Mouse (Mus musculus): ENCODE results near the gene Il17c. TPM values are rescaled to one million over a fixed set of nuclear protein-coding genes. Genes with fewer than 3 reads are reported as not detected.

Gene Il17c
- polyA plus RNA-seq, 1 experiment from 2014 or later, result not detected

DNA sequence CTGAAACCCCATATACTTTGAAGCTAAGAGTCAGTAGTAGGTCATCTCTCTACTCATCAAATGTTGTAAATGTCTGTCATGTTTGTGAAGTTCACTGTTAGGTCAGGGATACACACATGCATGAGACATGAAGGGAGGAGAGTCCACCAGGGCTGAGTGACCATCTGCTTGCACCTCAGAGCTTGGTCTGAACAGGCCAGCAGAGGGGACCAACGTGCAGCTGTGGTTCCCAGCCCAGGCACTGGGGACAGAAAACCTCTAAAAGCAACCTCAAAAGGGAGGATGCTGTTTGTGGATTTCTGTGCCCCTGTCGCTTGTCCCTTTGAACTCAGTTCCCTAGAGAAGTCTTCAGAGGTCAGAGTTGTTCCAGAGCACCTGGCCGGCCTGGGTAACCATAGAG, 23.4 kb downstream of the Il17c start:
- Histone ChIP-seq H3K9ac (ENCODE audit: low read length) (peak overlapping the region; percentile 88), H3K36me3 (ENCODE audit: control insufficient read depth, insufficient read depth, low read length) (no peaks in the 10 kb centered on the region), H3K4me2 (ENCODE audit: low read length) (peak overlapping the region; percentile 92), H3K27me3 (ENCODE audit: control insufficient read depth, insufficient read depth, low read length) (no peaks in the 10 kb centered on the region), H3K4me1 (ENCODE audit: control insufficient read depth in 2 of 2, insufficient read depth in 2 of 2, low read length in 2 of 2) (peaks cover 15 to 25% of the 10 kb centered on the region in 2 experiments), H3K4me3 (ENCODE audit: control insufficient read depth in 1 of 2, insufficient read depth in 1 of 2, low read depth in 1 of 2, low read length in 2 of 2) (peak overlapping the region in 1 of 2 experiments; percentile 57; a peak in 1 of 4 replicates), H3K27ac (replicated peaks in 1 of 2; ENCODE audit: control insufficient read depth in 1 of 2, insufficient read depth in 1 of 2, low read depth in 2 of 2, low read length in 2 of 2) (peak overlapping the region; percentile 82 to 99), H3K9me3 (ENCODE audit: control insufficient read depth, low read length) (no peaks in the 10 kb centered on the region)
- ATAC-seq (ENCODE audit: insufficient number of reproducible peaks, insufficient read depth, low FRiP score, low read depth), result no peak
- 48% methylated on average over 3 of the region's 3 CpGs for WGBS

DNA sequence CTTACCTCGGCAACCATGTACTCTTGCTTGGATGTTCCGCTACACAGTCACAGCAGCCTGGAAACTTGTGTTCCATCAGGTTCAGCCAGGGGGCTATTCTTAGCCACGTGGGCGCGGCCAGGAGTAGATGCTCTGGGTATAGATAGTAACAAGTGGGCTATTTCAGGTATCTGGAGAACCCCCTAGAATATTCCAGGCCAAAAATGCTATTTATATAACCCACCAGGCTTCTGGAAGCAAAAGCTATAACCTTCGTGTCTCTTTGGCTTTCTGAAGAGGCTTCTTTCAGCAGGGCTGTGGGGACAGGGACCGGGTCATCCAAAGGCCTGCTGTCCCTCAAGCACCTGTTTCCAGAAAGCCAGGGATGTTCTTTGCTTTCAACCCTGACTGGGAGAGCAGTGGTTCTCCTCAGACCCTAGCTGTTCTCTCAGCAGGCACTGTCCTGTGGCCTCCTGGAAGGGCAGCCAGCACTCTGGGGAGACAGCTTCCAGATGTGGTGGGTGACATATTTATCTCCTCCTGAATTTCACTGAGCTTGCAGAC, 29.4 kb downstream of the Il17c start:
- peaks cover 23 to 31% of the 10 kb centered on the region in 2 experiments for H3K4me1 ChIP-seq (ENCODE audit: control insufficient read depth in 2 of 2, insufficient read depth in 2 of 2, low read length in 2 of 2)
- no peak overlapping the region for H3K4me3 ChIP-seq (ENCODE audit: control insufficient read depth in 1 of 2, insufficient read depth in 1 of 2, low read depth in 1 of 2, low read length in 2 of 2)
- peak overlapping the region; percentile 31 for H3K9ac ChIP-seq (ENCODE audit: low read length)
- H3K36me3 ChIP-seq (ENCODE audit: control insufficient read depth, insufficient read depth, low read length), result no peaks in the 10 kb centered on the region
- H3K4me2 ChIP-seq (ENCODE audit: low read length), result peak overlapping the region; percentile 46
- no peaks in the 10 kb centered on the region for H3K9me3 ChIP-seq (ENCODE audit: control insufficient read depth, low read length)
- no peaks in the 10 kb centered on the region for H3K27me3 ChIP-seq (ENCODE audit: control insufficient read depth, insufficient read depth, low read length)
- H3K27ac ChIP-seq (replicated peaks in 1 of 2; ENCODE audit: control insufficient read depth in 1 of 2, insufficient read depth in 1 of 2, low read depth in 2 of 2, low read length in 2 of 2), result peak overlapping the region; percentile 89 to 97
- 20% methylated on average over 7 of the region's 7 CpGs for WGBS
- ATAC-seq (ENCODE audit: insufficient number of reproducible peaks, insufficient read depth, low FRiP score, low read depth), result peak; percentile 45

DNA sequence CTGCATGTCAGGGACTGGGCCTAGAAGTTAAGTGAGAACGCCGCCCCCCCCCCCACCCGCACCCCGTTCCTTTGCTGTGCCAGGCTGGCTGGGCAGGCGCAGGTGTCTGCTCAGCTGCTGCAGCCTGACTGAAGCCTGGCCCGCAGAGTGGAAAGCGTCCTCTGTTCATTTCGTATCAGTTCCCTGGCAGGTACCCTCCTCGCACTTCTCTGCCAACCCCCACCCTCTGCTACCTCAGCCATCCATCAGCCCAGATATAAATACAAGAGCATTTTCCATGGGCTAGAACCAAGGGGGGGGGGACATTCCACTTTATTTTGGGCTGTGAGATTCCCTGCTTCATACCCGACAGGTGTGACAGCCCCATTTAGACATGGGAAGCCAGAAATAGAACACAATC, 30.3 kb downstream of the Il17c start:
- 49% methylated on average over 10 of the region's 10 CpGs for WGBS
- Histone ChIP-seq H3K9ac (ENCODE audit: low read length) (no peak overlapping the region), H3K27me3 (ENCODE audit: control insufficient read depth, insufficient read depth, low read length) (no peaks in the 10 kb centered on the region), H3K27ac (replicated peaks in 1 of 2; ENCODE audit: control insufficient read depth in 1 of 2, insufficient read depth in 1 of 2, low read depth in 2 of 2, low read length in 2 of 2) (peak overlapping the region in 1 of 2 experiments; percentile 89; a peak in 3 of 4 replicates), H3K4me2 (ENCODE audit: low read length) (peak overlapping the region; percentile 7; the same call in 1 of the 2 replicates), H3K4me1 (ENCODE audit: control insufficient read depth in 2 of 2, insufficient read depth in 2 of 2, low read length in 2 of 2) (peaks cover 23 to 31% of the 10 kb centered on the region in 2 experiments), H3K9me3 (ENCODE audit: control insufficient read depth, low read length) (no peaks in the 10 kb centered on the region), H3K36me3 (ENCODE audit: control insufficient read depth, insufficient read depth, low read length) (no peaks in the 10 kb centered on the region), H3K4me3 (ENCODE audit: control insufficient read depth in 1 of 2, insufficient read depth in 1 of 2, low read depth in 1 of 2, low read length in 2 of 2) (no peak overlapping the region)
- ATAC-seq (ENCODE audit: insufficient number of reproducible peaks, insufficient read depth, low FRiP score, low read depth), result peak; percentile 37

DNA sequence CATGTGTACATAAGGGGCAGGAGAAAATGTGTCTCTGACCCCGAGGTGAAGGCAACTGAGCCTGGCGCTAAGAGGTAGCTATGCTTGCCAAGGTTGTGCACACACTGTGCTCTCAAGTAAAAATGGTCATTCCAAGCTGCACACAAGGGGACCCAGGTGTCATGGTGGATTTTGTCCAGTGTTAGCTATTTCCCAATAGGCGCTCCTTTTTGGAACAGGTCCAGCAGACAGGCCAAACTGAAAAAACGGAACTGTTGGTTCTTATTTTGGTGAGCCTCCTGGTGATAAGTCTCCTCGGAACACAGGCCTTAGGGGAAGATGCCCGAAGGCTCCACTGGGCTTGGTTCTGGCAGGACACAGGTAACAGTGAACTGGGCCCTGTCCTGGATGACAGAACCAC, 32.6 kb downstream of the Il17c start:
- Histone ChIP-seq H3K9ac (ENCODE audit: low read length) (no peak overlapping the region), H3K4me1 (ENCODE audit: control insufficient read depth in 2 of 2, insufficient read depth in 2 of 2, low read length in 2 of 2) (peaks cover 23 to 35% of the 10 kb centered on the region in 2 experiments), H3K4me3 (ENCODE audit: control insufficient read depth in 1 of 2, insufficient read depth in 1 of 2, low read depth in 1 of 2, low read length in 2 of 2) (no peak overlapping the region), H3K9me3 (ENCODE audit: control insufficient read depth, low read length) (no peaks in the 10 kb centered on the region), H3K27me3 (ENCODE audit: control insufficient read depth, insufficient read depth, low read length) (peaks cover 6% of the 10 kb centered on the region; the same call in 1 of the 2 replicates), H3K36me3 (ENCODE audit: control insufficient read depth, insufficient read depth, low read length) (no peaks in the 10 kb centered on the region), H3K4me2 (ENCODE audit: low read length) (no peak overlapping the region), H3K27ac (replicated peaks in 1 of 2; ENCODE audit: control insufficient read depth in 1 of 2, insufficient read depth in 1 of 2, low read depth in 2 of 2, low read length in 2 of 2) (no peak overlapping the region)
- ATAC-seq (ENCODE audit: insufficient number of reproducible peaks, insufficient read depth, low FRiP score, low read depth), result no peak
- WGBS, result 87% methylated on average over 6 of the region's 6 CpGs

- no peak for ATAC-seq (ENCODE audit: insufficient number of reproducible peaks, insufficient read depth, low FRiP score, low read depth)
- Histone ChIP-seq H3K4me2 (ENCODE audit: low read length) (no peak overlapping the region), H3K4me1 (ENCODE audit: control insufficient read depth in 2 of 2, insufficient read depth in 2 of 2, low read length in 2 of 2) (peaks cover 28 to 35% of the 10 kb centered on the region in 2 experiments), H3K9ac (ENCODE audit: low read length) (0 out of 2 replicates have a peak overlapping the region, but pooled peaks have one; percentile 11), H3K27me3 (ENCODE audit: control insufficient read depth, insufficient read depth, low read length) (peaks cover 19% of the 10 kb centered on the region), H3K27ac (replicated peaks in 1 of 2; ENCODE audit: control insufficient read depth in 1 of 2, insufficient read depth in 1 of 2, low read depth in 2 of 2, low read length in 2 of 2) (no peak overlapping the region), H3K36me3 (ENCODE audit: control insufficient read depth, insufficient read depth, low read length) (no peaks in the 10 kb centered on the region), H3K4me3 (ENCODE audit: control insufficient read depth in 1 of 2, insufficient read depth in 1 of 2, low read depth in 1 of 2, low read length in 2 of 2) (no peak overlapping the region), H3K9me3 (ENCODE audit: control insufficient read depth, low read length) (no peaks in the 10 kb centered on the region)
- WGBS, result 66% methylated on average over 11 of the region's 11 CpGs
Observed at GRCm38 (mm10) chr8:122457171-122457570, 35.4 kb downstream of the Il17c start.

DNA sequence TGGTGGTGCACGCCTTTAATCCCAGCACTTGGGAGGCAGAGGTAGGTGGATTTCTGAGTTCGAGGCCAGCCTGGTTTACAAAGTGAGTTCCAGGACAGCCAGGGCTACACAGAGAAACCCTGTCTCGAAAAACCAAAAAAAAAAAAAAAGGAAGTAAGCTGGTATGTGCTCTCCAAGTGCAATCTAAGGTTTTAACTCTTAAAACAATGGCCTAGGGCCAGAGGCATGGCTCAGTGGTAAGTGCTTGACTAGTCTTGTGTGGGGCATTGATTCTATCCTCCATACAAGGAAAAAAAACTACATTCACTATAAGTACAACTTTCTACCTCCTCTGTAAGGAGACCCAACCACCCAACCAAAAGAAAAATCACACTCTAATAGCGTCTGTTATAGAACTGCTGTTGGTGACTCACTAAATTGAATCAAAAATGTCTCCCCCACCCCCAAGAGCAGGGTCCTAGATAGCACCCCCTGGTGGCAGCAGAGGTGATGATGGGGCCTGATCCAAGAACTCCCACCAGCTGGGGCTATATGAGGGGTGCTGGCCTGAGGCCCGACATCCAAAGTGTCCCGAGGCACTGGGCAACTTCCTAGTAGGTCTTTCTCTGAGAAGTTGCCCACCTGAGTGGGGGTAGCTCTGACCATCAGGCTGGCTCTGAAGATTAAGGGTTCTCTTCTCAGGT, 37.5 kb downstream of the Il17c start:
- Histone ChIP-seq H3K9me3 (ENCODE audit: control insufficient read depth, low read length) (no peaks in the 10 kb centered on the region), H3K27ac (replicated peaks in 1 of 2; ENCODE audit: control insufficient read depth in 1 of 2, insufficient read depth in 1 of 2, low read depth in 2 of 2, low read length in 2 of 2) (no peak overlapping the region), H3K4me2 (ENCODE audit: low read length) (peak overlapping the region; percentile 81), H3K9ac (ENCODE audit: low read length) (0 out of 2 replicates have a peak overlapping the region, but pooled peaks have one; percentile 64), H3K36me3 (ENCODE audit: control insufficient read depth, insufficient read depth, low read length) (no peaks in the 10 kb centered on the region), H3K4me3 (ENCODE audit: control insufficient read depth in 1 of 2, insufficient read depth in 1 of 2, low read depth in 1 of 2, low read length in 2 of 2) (no peak overlapping the region), H3K4me1 (ENCODE audit: control insufficient read depth in 2 of 2, insufficient read depth in 2 of 2, low read length in 2 of 2) (peaks cover 33% of the 10 kb centered on the region in 2 experiments), H3K27me3 (ENCODE audit: control insufficient read depth, insufficient read depth, low read length) (peaks cover 19% of the 10 kb centered on the region)
- no peak for ATAC-seq (ENCODE audit: insufficient number of reproducible peaks, insufficient read depth, low FRiP score, low read depth)
- WGBS, result 63% methylated on average over 5 of the region's 6 CpGs

DNA sequence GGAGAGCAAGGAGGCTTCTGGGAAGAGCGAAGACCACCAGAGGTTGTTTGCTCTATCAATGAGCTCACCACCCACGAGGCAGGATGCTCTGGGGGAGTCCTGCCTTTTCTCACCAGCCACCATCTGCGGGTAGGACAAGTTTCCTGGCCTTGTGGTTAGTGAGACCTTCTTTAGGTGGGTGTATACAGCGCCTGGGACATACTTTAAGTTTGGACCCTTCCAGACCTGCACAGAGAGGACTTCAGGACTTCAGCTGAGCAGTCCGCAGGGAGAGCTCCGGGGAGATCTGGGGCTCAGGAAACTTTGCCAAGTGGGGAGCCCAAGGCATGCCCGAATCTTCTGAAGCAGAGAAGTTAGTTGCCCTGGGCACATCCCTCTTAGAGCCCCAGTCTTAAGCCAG, 38.2 kb downstream of the Il17c start:
- H3K4me3 ChIP-seq (ENCODE audit: control insufficient read depth in 1 of 2, insufficient read depth in 1 of 2, low read depth in 1 of 2, low read length in 2 of 2), result peak overlapping the region; percentile 38 to 42
- H3K27ac ChIP-seq (replicated peaks in 1 of 2; ENCODE audit: control insufficient read depth in 1 of 2, insufficient read depth in 1 of 2, low read depth in 2 of 2, low read length in 2 of 2), result no peak overlapping the region
- peaks cover 33% of the 10 kb centered on the region in 2 experiments for H3K4me1 ChIP-seq (ENCODE audit: control insufficient read depth in 2 of 2, insufficient read depth in 2 of 2, low read length in 2 of 2)
- H3K9me3 ChIP-seq (ENCODE audit: control insufficient read depth, low read length), result no peaks in the 10 kb centered on the region
- H3K4me2 ChIP-seq (ENCODE audit: low read length), result peak overlapping the region; percentile 81
- ATAC-seq (ENCODE audit: insufficient number of reproducible peaks, insufficient read depth, low FRiP score, low read depth), result no peak
- peak overlapping the region; percentile 64 for H3K9ac ChIP-seq (ENCODE audit: low read length)
- peaks cover 19% of the 10 kb centered on the region for H3K27me3 ChIP-seq (ENCODE audit: control insufficient read depth, insufficient read depth, low read length)
- WGBS, result 22% methylated on average over 7 of the region's 7 CpGs
- H3K36me3 ChIP-seq (ENCODE audit: control insufficient read depth, insufficient read depth, low read length), result no peaks in the 10 kb centered on the region
